Mouse (Mus musculus): ENCODE results near the gene Wdr12.
"Not testable (repeated sequence)": the region's sequence is repeated elsewhere in the genome, so short reads cannot be mapped to it uniquely, and the experiment has no call there.

Wdr12 gene

DNA sequence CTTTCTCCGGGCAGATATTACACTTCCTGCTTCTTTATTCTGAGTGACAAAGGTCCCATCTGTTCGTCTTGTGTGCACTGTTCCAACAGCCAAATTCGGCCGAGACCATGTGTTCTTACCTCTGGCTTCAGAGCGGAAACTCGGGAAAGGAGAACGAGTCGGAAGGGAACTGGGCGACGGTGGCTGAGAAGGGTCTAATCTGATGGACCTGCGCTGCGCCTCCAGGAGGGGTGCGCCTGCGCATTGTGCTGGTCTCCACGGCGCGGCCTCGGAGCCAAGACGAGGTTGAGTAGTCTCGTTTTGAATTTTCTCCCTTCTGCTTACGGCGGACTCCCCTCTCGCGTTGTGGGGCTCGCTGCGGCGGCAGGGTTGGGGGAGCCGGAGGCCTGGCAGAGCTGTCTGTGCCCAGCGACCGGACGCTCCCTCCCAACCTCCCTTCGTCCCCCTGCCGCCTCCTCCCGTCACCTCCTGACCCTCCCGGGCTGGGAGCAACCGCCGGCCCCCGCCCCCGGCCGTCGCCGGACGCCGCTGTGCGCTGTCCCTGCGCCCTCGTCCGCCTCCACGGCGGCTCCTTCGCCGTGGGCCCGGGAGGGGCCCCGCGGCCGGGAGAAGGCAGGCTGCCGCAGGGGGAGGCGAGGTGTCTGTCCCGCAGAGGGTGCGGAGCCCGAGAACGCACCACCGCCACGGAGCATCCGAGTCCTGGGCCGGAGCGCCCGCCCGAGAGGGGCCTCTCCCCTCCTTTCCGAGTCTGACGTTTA is at the start of gene Wdr12, which contains the start of gene Carf:
TSS of gene Wdr12 (minus strand) at position 622 of the 758 bp plus-strand sequence.
TSS of gene Carf (plus strand) at position 224 of the 758 bp plus-strand sequence.
- DNase-seq (ENCODE audit: low spot score): peak; percentile 93

DNA sequence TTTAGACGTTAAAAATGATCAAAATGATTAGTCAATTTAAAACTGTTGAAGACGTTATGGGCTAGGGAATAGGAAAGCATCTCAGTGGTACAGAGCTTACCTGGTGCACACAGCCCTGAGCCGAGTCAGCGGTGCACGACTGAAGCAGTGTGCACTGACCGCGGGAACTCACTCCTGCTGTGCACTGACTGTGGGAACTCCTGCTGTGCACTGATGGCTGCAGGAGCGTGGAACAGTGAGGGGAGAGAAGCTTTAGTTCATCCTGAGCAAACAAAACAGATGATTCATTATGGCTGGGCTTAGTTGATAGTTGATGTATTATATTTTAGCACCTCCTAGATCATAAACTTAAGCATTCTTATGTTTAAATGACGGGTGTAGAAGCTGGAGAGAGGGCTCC is 38.9 kb upstream of the Wdr12 start:
- no peak for DNase-seq (ENCODE audit: low spot score)

DNA sequence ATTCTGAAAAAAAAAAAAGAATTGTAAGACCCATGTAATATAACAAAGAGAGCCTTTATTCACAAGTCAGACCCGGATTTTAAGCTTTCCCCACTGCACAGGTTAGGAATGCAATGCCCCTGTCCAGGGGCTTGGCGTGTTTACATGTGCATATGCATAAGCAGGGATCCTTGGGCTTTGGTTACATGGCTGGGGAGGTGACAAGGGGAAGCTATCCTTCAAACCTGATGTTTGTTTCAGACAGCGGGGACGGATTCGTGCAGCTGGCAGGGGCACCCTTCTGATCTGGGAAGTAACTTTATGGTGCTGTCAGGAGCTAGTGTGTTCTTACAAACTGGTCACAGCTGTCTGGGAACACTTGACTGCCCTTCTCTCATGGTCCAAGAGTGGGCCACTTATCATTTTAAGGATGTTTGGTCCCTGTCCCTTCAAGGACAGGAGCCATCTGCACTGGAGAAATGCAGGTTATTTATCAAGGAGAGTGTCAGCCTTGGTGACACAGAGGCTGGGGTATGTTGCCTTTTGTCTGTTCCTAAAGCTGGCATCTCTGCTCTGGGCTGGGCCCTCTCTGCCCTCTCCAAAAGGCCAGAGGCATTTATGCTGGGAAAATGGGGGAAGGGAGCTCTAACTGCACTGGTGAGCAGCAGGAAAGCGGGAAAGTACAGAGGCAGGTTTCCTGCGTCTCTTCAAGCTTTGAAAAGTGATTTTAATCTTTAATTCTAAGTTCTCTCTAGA is 19.4 kb upstream of the Wdr12 start:
- DNase-seq (ENCODE audit: low spot score): no peak

DNA sequence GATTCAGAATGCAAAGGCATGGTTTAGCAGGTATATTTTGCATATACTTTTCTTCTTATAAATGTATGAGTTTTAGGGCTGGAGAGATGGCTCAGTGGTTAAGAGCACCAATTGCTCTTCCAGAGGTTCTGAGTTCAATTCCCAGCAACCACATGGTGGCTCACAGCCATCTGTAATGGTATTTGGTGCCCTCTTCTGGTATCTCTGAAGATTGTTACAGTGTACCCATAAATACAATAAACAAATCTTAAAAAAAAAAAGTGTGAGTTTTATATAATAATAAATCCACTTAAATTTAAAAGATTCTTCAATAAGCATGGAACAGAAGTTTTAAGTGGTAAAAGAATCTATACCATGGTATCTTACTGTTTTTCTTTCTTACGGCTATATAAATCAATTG is 6.1 kb upstream of the Wdr12 start:
- DNase-seq (ENCODE audit: low spot score): no peak

DNA sequence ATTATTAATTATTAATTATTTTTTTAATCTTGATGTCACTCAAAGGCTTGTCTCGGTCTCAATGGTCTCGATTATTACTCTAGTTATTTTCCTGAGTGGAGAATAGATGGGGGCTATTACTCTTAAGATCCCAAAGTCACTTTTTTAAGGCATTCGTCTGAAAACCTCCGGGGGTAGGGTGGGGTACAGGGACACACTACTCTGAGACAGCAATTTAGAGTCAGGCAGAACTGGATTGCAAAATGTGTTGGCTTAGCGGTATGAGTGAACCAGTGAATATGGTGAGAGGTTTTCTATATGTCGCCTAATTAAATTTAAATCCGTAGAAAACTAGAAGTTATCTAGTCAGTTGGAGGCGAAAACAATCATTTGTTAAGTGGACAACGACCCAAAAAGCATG is 394 bp upstream of the Wdr12 start:
- DNase-seq (ENCODE audit: low spot score): no peak

DNA sequence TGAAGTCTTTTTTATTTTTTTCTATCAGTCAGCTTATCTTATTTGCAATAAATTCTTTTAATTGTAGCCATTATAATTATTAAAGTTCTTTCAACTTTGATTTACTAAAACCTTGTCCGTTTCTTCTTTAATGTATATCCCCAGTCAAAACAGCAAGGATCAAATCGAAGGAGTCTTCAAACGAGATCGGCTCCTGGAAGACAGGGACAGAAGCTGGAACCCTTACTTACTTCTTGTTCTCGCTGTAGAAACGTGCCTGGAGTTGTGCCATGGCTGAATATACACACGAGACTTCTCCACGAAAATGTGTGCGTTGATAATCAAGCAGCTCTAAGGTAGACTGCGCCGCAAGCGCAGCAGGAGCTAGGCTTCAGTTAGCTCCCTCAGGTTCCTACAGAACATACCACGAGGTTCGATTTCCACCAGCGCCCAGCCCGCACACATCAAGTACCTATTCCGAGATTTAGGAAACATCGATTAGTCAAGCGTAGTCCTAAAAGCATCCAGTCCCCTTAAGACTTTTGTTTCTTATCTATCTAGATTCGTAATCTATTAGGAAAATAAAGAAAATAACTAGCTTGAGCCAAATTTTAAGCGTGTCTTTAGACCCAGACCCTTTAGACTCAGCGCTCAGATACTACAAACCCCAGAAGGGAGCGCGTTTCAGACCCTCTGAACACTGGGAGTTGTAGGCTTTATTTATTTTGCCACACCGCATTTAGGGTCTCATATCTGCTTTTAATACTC is 995 bp downstream of the Wdr12 start:
- peak; percentile 43 for DNase-seq (ENCODE audit: low spot score)

DNA sequence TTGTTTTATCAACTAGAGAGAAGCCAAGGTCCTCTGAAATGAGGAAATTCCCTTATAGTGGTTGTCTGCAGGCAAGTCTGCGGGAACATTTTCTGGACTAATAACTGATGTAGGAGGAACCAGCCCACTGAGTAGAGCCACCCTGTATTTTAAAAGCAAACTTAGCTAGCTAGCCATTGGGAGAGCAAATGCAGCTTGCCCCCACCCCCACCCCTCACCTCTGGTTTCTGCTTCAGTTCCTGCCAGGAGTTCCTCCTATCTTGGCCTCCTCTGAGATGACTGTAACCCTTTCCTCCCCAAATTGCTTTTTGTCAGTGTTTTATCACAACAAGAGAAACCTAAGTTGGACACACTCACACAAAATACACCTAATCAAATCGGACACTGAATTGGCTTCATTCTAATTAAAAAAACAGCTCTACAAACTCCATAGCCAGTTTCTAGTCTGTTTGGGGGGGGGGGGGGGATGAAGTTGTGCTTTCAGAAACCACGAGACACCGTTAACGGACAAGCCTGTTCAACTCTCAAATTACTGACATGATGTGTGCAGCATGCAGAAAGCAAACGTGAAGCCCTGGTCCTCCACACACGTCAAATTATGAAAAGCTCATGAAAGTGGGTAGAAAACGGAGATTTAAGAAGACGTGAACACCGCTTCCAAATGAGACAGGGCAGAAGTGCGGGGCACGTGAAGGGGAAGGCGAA is 1.7 kb downstream of the Wdr12 start:
- no peak for DNase-seq (ENCODE audit: low spot score)

DNA sequence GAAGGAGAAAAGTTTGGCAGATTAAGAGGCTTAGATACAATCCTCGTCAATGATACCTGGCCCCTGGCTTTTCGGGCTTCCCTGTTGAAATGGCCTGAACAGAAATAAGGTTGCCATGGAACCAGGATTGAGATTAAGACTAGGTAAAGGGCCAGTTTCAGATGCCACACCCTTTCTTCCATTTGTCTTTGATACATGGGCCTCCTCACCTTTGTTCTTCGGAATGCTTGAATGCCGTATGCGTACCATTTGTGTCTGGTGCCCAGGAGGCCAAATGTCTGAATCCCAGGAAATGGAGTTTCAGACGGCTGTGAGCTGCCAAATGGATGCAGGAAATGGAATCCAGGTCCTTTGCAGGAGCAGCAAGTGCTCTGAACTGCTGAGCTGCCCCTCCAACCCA is 22.0 kb downstream of the Wdr12 start:
- DNase-seq (ENCODE audit: low spot score): no peak

DNA sequence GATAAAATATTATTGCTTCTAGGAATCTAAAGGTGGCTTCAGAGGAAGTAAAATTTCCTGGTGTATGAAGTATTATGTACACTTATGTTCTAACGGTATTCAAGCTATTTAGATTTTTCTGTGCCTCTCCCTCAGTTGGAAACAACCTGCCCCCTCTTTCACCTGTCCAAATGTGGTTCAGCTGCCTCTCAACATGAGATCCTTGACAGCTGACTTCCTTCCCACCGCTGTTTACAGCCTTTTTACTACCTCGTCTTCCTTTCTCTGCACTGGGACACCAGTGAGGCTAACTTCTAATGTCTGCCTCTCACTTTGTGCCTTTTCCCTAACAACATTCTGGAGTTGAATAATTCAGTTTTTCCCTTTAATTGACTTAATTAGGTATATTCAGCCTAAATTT is 22.9 kb downstream of the Wdr12 start:
- DNase-seq (ENCODE audit: low spot score): no peak

DNA sequence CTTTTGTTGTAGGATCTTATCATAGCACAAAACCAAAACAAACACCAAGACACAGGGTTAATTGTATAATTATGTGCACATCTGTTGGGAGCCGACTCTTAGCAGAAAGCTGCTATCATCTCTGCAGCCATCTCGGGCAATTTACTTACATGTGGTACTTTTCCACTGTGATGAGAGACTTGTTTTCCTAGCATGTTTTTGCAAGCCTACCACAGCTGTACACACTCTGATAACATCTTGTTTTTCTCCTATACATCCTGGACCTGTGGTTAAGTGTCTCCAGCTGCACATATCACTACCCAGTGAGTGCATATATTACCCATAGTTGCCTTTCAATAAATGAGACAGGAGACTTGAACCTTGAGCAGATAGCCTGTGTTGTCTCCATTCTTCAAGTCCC is 23.5 kb downstream of the Wdr12 start:
- DNase-seq (ENCODE audit: low spot score): no peak

DNA sequence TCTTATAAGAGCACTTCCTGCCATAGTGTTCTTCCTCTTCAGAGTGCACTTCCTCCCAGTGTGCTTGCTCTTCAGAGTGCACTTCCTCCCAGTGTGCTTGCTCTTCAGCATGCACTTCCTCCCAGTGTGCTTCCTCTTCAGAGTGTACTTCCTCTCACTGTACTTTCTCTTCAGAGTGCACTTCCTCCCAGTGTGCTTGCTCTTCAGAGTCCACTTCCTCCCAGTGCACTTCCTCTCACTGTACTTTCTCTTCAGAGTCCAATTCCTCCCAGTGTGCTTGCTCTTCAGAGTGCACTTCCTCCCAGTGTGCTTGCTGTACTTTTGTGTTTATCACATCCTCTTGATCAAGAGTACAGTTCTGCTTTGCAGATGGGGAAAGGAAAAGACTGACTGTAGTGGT is 27.7 kb downstream of the Wdr12 start:
- not testable (repeated sequence) for DNase-seq (ENCODE audit: low spot score)

DNA sequence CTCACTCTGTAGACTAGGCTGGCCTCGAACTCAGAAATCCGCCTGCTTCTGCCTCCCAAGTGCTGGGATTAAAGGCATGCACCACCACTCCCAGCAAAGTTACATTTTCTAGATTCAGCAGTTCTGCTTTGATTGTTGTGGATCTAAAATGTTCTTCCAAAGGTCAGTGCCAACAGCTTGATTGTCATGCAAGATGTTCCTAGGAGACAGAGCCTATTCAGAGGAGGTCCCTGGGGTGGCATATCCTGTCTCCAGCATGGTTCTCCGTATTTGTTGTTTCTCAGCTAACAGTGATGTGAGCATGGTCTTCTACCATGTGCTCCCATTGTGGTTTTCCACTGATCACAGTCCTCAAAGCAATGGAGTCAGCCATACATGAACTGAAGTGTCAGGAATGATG is 42.1 kb downstream of the Wdr12 start:
- no peak for DNase-seq (ENCODE audit: low spot score)

DNA sequence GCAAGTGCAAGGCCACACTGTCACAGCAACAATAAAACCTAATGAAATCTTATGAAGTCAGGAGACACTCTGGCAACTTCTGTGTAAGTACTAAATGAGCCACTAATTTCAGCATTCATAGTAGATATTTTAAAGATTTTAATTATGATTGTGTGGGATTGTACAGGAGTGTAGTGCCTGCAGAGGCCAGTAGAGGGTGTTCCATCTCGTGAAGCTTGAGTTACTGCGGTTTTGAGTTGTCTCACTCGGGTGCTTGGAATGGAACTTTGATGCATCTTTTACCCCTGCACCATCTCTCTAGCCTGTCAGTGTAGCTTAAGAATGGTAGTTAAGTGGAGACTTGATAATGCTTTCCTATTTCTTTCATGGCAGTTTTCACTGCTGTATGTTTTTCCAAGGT is 43.8 kb downstream of the Wdr12 start:
- no peak for DNase-seq (ENCODE audit: low spot score)

DNA sequence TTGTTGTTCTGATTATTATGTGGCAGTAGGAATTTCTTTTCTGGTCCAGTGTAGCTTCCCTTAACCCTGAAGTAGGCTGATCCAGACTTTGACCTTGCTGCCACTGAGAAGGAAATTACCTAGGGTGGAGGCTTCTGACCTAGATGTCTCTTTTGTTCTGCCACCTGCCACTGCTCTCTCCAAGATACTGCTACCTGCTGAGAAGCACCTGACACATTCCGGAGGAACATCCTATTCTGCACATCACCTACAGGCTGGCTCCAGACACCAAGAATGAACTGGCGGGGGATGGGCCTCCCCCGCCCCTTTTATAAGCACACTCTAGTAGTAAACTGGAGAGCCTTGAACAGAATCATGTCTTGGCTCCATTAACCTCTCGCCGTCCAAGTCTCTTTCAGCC is 51.0 kb downstream of the Wdr12 start:
- not testable (repeated sequence) for DNase-seq (ENCODE audit: low spot score)

DNA sequence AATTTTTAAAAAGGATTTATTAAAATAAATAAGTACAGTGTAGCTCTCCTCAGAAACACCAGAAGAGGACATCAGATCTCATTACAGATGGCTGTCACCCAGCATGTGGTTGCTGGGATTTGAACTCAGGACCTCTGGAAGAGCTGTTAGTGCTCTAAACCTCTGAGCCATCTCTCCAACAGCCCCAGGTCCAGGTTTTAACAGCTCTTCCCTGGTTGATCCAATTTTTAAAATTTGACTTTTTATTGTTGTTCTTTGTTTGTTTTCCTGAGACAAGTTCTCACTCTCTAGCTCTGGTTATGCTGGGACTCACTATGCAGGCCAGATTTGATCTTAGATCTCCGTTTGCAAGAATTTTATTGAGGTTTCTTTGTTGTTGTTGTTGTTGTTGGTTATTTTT is 53.9 kb downstream of the Wdr12 start:
- no peak for DNase-seq (ENCODE audit: low spot score)

DNA sequence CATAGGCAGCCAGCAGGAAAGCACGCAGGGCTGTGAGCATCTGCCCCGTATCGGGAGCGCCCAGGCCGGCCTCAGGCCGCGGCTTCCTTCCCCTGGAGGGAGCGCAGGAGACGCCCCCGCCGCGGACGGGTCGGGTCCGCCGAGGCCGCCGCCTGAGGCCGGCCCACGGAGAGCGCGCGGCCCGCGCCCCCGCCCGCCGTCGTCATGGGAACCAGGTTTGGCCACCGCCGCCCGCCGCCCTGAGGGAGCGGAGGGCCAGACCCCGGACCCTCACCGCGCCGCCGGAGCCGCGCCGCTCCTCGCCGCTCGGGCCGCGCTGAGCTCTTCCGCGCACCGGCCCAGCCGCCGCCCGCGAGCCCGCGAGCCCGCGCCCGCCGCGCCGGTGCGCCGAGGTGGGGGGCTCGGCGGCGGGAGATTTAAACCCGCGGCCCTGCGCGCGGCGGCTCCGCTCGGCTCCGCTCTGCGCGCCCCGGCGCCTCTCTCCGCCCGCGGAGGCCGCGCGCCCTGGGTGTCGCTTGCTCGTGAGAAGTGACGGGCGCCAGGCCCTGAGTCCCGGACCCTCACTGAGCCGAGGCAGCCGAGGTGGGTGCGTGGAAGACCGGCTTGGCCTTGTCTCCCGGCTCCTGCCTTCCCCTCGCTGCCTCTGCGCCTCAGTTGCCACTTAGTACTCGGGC is 55.5 kb downstream of the Wdr12 start, which contains the start of gene Ica1l:
TSS of gene Ica1l (minus strand) at position 389 of the 674 bp plus-strand sequence.
- DNase-seq (ENCODE audit: low spot score): peak; percentile 38

DNA sequence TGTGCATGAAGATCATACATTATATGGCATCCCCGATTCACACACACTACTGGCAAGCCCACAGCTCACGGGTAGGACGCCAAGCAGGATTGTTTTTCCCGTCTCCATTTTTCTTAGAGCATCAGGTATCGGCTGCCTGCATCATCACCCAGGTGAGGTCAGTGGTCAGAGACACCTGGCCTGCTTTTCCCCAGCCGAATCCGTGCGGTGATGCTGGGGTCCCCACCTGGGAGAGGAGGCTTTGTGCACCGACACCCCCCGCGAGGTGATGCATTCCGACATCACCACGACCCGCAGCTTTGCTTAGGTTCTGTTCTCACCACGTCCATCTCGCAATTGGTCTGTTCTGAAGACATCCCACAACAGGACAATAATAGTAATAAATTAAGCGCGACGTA is 56.0 kb downstream of the Wdr12 start:
- DNase-seq (ENCODE audit: low spot score): peak; percentile 5

DNA sequence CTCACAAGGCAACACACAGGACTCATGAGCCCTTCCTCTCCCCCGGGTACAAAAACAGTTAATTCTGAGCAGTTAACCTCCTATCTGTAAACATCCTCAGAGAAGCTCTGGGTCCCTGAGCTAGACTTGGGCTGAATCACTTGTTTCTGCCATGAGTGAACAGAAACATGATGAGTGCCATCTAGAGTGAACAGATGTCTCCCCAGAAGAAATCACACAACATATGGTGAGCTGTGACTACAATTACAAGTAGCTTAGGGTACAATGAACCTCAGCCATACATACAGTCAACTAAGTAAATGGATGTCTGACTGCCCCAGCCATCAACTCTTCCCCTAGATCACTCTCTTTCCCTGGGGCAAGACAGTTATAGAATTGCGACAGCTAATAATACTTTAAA is 63.4 kb downstream of the Wdr12 start:
- DNase-seq (ENCODE audit: low spot score): no peak

Data from urinary bladder, postnatal 25 days (tissue).